Mouse (Mus musculus) bone marrow, adult 2 months (tissue): ENCODE measurements around the gene D430042O09Rik. TPM values are rescaled to one million over a fixed set of nuclear protein-coding genes. Genes with fewer than 3 reads are reported as not detected.

ENCODE experiments used
- H3K27ac ChIP-seq: fragments of 200-500 bp; 2 replicates; pipeline ENCODE4 v1.5.1; 2012; ENCODE audit warnings: low read depth, mild to moderate bottlenecking, control low read depth, inconsistent platforms, low read length; ENCODE audit not compliant: control insufficient read depth, poor library complexity, insufficient read depth
- H3K4me1 ChIP-seq: fragments of 200-500 bp; 2 replicates; pipeline ENCODE4 v1.6.1; 2011; ENCODE audit warnings: low read length; ENCODE audit not compliant: control insufficient read depth, insufficient read depth
- H3K4me3 ChIP-seq: fragments of 200-500 bp; replicated peaks from 2 replicates; pipeline ENCODE3; 2011; ENCODE audit warnings: mild to moderate bottlenecking, low read depth, low read length, control low read depth; ENCODE audit not compliant: control insufficient read depth
- CTCF ChIP-seq: fragments of 200-500 bp; IDR thresholded peaks from 2 replicates; pipeline ENCODE4 v1.5.1; 2011; ENCODE audit warnings: low read length, control low read depth; ENCODE audit not compliant: control insufficient read depth, insufficient read depth
- POLR2A ChIP-seq: fragments of 200-500 bp; IDR thresholded peaks from 2 replicates; pipeline ENCODE4 v1.6.1; 2011; ENCODE audit warnings: low read depth, mild to moderate bottlenecking, control low read depth, low read length, borderline replicate concordance; ENCODE audit not compliant: control insufficient read depth
- WGBS: fragments of 180-500 bp; shearing (Covaris S2); methylation state at CpG from one replicate; pipeline ENCODE4 v1.1.7; 2018; 5-methylcytosine and 5-hydroxymethylcytosine counted together
- polyA plus RNA-seq: library from polyadenylated mRNA; stranded (reverse); fragments of >200 nt; gene quantifications from 2 replicates; pipeline ENCODE4 v1.2.4, GENCODE M21; 2011; ENCODE audit warnings: low replicate concordance; ENCODE audit not compliant: missing spikeins, insufficient read depth, insufficient read length

Gene D430042O09Rik
- polyA plus RNA-seq, 1 experiment, result 9.2 TPM

GRCm38 (mm10) chr7:125764373-125764772, 56.7 kb downstream of the D430042O09Rik start:
- 81% methylated on average over 3 of the region's 3 CpGs for whole genome bisulfite sequencing
- Histone ChIP-seq H3K27ac (no peak overlapping the region), H3K4me1 (no peaks in the 10 kb centered on the region), H3K4me3 (no peak overlapping the region)
- TF ChIP-seq POLR2A (no peak), CTCF (no peak)

GRCm38 (mm10) chr7:125766976-125767831, 59.5 kb downstream of the D430042O09Rik start:
- TF ChIP-seq POLR2A (no peak), CTCF (peak; percentile 58; the same call in 1 of the 2 replicates)
- WGBS, result 74% methylated on average over 9 of the region's 9 CpGs
- H3K4me1 ChIP-seq, result no peaks in the 10 kb centered on the region

GRCm38 (mm10) chr7:125772961-125773571, 65.4 kb downstream of the D430042O09Rik start:
- no peak overlapping the region for H3K27ac ChIP-seq
- H3K4me3 ChIP-seq, result no peak overlapping the region
- TF ChIP-seq CTCF, result no peak
- TF ChIP-seq POLR2A, result no peak
- H3K4me1 ChIP-seq, result no peaks in the 10 kb centered on the region
- 90% methylated on average over 13 of the region's 13 CpGs for WGBS

More at GRCm38 (mm10) chr7:125766976-125767831, 59.5 kb downstream of the D430042O09Rik start:
- Histone ChIP-seq H3K27ac (no peak overlapping the region), H3K4me3 (no peak overlapping the region)

- H3K4me1 ChIP-seq, result no peaks in the 10 kb centered on the region
- WGBS, result 75% methylated on average over 1 of the region's 1 CpGs
- no peak overlapping the region for H3K27ac ChIP-seq
- no peak for TF ChIP-seq CTCF
- TF ChIP-seq POLR2A, result no peak
- H3K4me3 ChIP-seq, result no peak overlapping the region
Measured at GRCm38 (mm10) chr7:125783206-125783605, 75.5 kb downstream of the D430042O09Rik start.

- Histone ChIP-seq H3K4me1 (no peaks in the 10 kb centered on the region), H3K27ac (no peak overlapping the region), H3K4me3 (no peak overlapping the region)
- 90% methylated on average over 5 of the region's 5 CpGs for WGBS
- TF ChIP-seq POLR2A, result no peak
- TF ChIP-seq CTCF, result no peak
Measured at GRCm38 (mm10) chr7:125786105-125786504, 78.4 kb downstream of the D430042O09Rik start.

GRCm38 (mm10) chr7:125787046-125787445, 79.4 kb downstream of the D430042O09Rik start:
- TF ChIP-seq POLR2A, result no peak
- TF ChIP-seq CTCF, result no peak
- Histone ChIP-seq H3K27ac (no peak overlapping the region), H3K4me1 (no peaks in the 10 kb centered on the region), H3K4me3 (no peak overlapping the region)
- WGBS, result 69% methylated on average over 7 of the region's 7 CpGs

GRCm38 (mm10) chr7:125790039-125790438, 82.4 kb downstream of the D430042O09Rik start:
- H3K4me3 ChIP-seq, result no peak overlapping the region
- H3K4me1 ChIP-seq, result no peaks in the 10 kb centered on the region
- no peak for TF ChIP-seq CTCF
- no peak for TF ChIP-seq POLR2A
- 87% methylated on average over 8 of the region's 8 CpGs for WGBS
- no peak overlapping the region for H3K27ac ChIP-seq

GRCm38 (mm10) chr7:125806571-125806970, 98.9 kb downstream of the D430042O09Rik start:
- no peaks in the 10 kb centered on the region for H3K4me1 ChIP-seq
- WGBS, result 80% methylated on average over 1 of the region's 1 CpGs
- H3K4me3 ChIP-seq, result no peak overlapping the region
- TF ChIP-seq POLR2A (no peak), CTCF (no peak)
- H3K27ac ChIP-seq, result no peak overlapping the region

- H3K4me1 ChIP-seq, result no peaks in the 10 kb centered on the region
Measured at GRCm38 (mm10) chr7:125808210-125808609, 100.5 kb downstream of the D430042O09Rik start.

More at GRCm38 (mm10) chr7:125808210-125808609, 100.5 kb downstream of the D430042O09Rik start:
- TF ChIP-seq CTCF, result no peak
- Histone ChIP-seq H3K4me3 (no peak overlapping the region), H3K27ac (no peak overlapping the region)
- WGBS, result 77% methylated on average over 3 of the region's 3 CpGs
